Mouse (Mus musculus) splenic B cell, adult 2 months (primary cell): ENCODE results near the gene Aknad1.

Experiments used
- DNase-seq: peaks from one replicate; pipeline ENCODE4 v3.0.0-alpha.2; 2011; ENCODE audit warnings: low read depth, low spot score
- H3K27me3 ChIP-seq: 2 replicates; pipeline ENCODE4 v1.6.1; 2012; ENCODE audit warnings: mild to moderate bottlenecking, low read length, moderate library complexity, mixed read lengths; ENCODE audit not compliant: control insufficient read depth, poor library complexity, insufficient read depth, severe bottlenecking
- H3K36me3 ChIP-seq: 2 replicates; pipeline ENCODE4 v1.6.1; 2012; ENCODE audit warnings: mild to moderate bottlenecking, low read length, moderate library complexity, mixed read lengths; ENCODE audit not compliant: control insufficient read depth, poor library complexity, insufficient read depth, severe bottlenecking

The Aknad1 gene

DNA sequence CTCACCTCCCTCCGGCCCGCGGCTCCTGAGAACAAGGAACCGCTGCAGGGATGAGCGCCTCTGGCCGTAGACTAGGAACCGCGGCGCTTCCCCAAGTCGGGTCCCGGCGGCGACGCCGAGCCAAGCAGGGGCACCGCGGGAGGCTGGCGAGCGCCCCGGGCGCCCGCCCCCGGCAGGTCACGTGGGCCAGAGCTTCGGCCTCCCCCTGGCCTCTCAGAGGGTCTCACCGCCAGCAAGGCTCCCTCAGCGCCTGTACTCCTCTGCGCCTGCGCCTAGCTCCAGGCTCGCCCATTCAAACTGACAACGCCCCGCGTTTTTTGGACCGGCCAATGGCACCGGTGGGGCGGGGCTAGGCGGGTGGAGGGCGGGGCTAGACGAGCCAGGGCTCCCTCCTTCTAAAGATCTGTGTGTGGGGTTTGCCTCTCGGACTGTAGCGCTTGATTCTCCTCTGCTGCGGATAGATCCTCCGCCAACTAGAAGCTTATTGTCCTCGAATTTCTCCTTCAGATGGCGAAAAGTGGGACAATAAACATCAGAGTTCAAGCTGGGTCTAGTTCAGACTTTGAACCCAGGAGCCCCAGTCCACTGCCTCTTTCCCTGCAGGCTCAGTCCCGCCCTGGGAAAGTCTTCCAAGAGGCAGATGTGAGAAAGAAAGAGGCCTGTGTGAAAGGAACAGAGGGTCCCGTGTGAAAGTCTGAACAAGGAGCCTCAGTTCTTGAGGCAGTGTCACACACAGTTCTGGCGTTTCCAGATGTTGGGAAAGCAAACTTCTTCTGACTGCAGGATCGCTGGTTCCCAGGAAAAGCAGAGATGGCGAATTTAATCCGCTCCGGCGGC is 17.2 kb upstream of the Aknad1 start, which contains the start of gene Gpsm2:
Gene Gpsm2 (minus strand): TSS at position 274 of the 837 bp plus-strand sequence.
- peak; percentile 86 for DNase-seq
- Histone ChIP-seq H3K36me3 (no peaks in the 10 kb centered on the region), H3K27me3 (peaks cover 5% of the 10 kb centered on the region)

DNA sequence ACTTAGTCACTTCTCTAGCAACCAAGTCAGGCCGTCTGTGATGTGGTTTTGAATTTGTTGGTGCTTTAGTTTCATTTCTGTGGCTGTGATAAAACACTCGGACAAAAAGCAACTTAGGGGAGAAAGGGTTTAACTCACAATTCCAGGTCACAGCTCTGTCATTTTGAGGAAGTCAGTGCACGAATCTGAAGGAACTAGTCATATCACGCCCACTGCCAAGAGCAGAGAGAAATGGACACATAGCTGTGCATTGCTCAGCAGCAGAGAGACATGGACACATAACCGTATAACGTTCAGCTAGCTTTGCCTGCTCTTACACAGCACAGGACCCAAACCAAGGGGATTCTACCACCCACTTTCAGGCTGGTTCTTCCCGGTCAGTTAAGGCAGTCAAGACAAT is 13.0 kb upstream of the Aknad1 start:
- no peaks in the 10 kb centered on the region for H3K36me3 ChIP-seq
- H3K27me3 ChIP-seq, result peaks cover 5% of the 10 kb centered on the region
- no peak for DNase-seq

DNA sequence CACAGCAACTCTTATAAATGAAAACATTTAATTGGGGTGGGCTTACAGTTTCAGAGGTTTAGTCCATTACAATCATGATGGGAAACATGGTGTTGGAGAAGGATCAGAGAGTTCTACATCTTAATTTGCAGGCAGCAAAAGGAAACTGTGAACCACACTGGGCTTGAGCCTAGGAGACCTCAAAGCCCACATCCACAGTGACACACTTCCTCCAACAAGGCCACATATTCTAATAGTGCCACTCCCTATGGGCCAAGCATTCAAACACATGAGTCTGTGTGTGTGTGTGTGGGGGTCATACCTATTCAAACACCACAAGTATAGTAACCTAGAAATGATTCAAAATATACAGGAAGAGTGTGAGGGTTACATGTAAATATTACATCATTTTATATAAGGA is 12.1 kb upstream of the Aknad1 start:
- DNase-seq, result no peak
- no peaks in the 10 kb centered on the region; the same call in 1 of the 2 replicates for H3K27me3 ChIP-seq
- no peaks in the 10 kb centered on the region for H3K36me3 ChIP-seq

DNA sequence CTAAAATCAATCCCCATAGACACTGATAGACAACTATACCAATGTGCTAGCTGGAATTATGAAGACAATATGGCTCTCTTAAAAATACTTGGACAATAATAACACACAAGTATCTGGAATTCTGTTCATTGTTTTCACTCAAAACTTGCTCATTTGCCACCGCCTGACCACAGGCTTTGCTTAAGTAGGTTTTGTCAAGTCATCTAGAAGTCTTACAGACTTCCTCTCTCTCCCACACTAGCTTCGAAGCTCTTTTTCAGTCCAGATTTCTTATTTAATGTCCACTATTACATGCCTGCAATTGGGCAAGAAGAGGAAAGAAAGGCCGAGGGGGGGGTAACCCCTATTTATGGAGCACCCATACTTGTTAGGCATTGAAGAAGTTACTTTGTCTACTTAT is 11.7 kb upstream of the Aknad1 start:
- H3K36me3 ChIP-seq, result no peaks in the 10 kb centered on the region
- no peaks in the 10 kb centered on the region; the same call in 1 of the 2 replicates for H3K27me3 ChIP-seq

DNA sequence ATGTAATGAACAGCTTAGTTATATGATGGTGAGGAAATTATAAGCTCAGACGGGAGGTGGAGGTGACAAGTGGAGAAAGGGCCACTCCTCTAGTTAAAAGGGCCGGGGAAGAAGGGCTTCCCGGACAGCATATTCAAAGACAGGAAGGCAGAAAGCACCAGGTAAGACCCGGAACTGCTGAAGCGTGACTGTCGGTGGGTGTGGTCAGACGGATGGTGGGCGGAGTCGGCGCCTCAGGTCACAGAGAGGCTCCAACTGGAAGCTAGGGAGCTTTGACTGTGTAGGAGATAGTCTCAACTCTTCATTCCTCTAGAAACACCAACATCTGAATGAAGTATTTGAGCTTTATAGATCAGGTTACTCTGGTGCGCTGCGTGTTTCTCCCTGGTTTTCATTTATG is 9.1 kb upstream of the Aknad1 start:
- Histone ChIP-seq H3K36me3 (no peaks in the 10 kb centered on the region), H3K27me3 (no peaks in the 10 kb centered on the region)
- DNase-seq, result no peak

More for the DNA sequence above, 11.7 kb upstream of the Aknad1 start:
- no peak for DNase-seq

DNA sequence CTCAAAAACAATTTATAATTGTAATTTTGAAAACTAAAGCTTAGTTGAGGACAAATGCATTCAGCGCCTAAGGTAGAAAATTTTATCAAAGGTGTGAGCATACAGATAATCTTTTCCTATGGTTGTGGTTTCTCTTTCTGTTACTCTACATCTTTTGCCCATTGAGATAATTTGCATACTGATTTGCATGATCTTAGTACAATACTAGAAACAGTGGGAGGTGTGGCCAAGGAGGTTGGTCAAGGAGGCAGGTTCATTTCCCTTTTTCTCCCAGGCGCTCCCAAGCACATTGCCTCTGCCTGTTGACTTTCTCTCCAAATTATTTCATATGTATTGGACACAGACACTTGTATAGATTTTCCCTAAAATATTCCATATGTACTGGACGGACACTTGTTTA is 1.7 kb upstream of the Aknad1 start:
- peak; percentile 20 for DNase-seq
- H3K27me3 ChIP-seq, result no peaks in the 10 kb centered on the region
- no peaks in the 10 kb centered on the region for H3K36me3 ChIP-seq

DNA sequence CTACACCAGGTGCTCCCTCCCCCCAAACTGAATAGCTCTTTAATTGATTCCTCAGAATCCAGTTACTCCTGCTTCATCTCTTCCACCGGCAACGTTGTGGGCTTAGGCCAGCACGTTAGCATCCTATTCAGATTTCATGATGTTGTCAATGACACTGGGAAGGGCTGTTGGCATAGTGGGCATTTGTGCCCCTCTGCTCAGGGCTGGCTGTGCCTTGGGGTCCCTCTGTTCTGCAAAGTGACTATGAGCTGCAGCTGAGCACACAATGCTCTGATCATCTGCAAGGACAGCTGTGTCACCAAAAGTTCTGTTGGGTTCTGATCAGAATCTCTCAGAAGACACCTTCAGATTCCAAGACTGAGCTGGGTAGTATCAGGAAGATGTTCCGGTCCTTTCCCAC is 4.6 kb downstream of the Aknad1 start:
- no peak for DNase-seq
- H3K36me3 ChIP-seq, result no peaks in the 10 kb centered on the region

DNA sequence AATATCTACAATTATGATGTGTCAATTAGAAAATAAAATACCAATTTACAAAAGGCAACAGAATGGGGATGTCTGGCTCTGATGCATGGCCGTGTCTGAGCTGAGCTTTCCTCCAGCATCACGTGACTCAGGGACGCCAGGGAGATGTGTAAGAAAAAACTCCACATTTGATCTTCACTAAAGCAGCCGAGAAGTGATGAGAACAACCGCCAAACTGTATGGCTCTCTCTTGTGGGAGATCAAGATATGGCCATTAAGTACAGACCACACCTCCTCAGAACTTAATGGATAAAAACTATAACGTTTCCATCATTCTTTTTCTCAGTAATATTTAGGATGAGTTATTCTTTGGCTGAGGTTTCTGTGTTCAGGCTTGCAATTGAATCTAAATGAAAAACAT is 11.6 kb downstream of the Aknad1 start:
- H3K36me3 ChIP-seq, result no peaks in the 10 kb centered on the region
- no peaks in the 10 kb centered on the region; the same call in 1 of the 2 replicates for H3K27me3 ChIP-seq
- DNase-seq, result no peak

More for the DNA sequence above, 4.6 kb downstream of the Aknad1 start:
- no peaks in the 10 kb centered on the region for H3K27me3 ChIP-seq

DNA sequence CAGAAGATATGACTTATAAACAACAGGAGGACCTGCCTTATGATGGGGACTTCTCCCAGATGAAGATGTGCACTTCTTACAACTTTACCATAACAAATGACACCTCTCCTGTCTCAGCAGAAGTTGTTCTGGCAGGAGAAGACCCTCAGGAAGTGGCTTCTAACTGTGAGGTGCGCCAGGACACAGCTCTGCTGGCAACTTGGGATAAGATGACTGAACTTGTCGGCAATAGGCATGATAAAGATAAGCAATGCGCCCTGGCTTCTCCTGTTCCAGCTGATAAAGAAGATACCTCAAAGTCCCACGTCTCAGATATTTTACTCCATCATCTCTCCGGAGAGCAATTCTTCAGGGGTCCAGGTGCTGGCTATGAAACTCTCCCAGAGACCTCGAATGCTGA is 12.2 kb downstream of the Aknad1 start:
- no peak for DNase-seq
- Histone ChIP-seq H3K27me3 (no peaks in the 10 kb centered on the region; the same call in 1 of the 2 replicates), H3K36me3 (no peaks in the 10 kb centered on the region)

DNA sequence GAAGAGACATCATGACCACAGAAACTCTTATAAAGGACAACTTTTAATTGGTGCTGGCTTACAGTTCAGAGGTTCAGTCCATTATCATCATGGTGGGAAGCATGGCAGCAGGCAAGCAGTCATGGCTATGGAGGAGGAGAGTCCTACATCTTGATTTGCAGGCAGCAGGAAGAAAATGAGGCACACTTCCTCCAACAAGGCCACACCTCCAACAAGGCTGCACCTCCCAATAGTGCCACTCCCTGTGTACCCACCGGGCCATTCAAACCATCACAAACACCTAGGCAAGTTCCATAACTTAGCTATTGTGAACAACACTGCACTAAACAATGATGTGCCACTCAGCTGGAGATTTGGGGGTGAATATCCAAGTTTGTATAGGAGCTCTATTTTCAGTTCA is 15.1 kb downstream of the Aknad1 start:
- DNase-seq, result no peak

DNA sequence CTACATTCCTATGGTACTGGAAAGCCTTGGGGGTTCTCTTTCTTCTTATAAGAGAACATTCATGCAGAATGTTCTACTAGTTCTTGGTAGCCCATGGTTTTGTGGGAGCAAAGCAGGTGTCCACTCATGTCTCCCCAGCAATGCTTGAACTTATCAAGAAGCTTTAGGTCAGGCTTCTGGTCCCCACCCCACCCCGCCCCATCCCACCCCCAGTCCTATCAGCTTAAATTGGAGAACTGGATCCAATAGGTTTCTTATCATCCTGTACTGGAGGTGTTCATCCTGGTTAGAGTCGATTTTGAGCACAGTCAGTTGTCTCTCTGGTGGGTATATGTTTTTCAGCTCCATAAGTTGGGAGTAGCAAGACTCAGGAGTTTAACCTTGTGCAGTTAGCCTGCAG is 16.1 kb downstream of the Aknad1 start:
- Histone ChIP-seq H3K27me3 (no peaks in the 10 kb centered on the region; the same call in 1 of the 2 replicates), H3K36me3 (no peaks in the 10 kb centered on the region)
- no peak for DNase-seq

More for the DNA sequence above, 15.1 kb downstream of the Aknad1 start:
- H3K27me3 ChIP-seq, result no peaks in the 10 kb centered on the region; the same call in 1 of the 2 replicates
- H3K36me3 ChIP-seq, result no peaks in the 10 kb centered on the region

DNA sequence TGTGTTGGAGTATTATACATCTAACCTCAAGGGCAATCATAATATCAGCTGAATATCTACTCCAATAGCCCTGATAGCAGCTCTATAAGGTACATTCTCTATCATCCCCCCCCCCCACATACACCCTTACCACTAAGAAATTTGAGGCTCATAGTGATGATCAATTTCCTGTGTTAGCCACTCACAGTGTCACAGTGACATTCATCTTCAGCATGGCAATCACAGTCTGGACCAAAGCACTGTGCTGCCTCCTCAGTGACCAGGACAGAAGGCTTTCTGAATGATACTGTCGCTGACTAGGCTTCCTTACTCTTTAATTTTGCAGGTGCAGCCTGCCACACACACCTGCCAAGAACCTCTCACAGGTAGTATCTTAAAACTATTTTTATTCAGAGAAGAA is 16.7 kb downstream of the Aknad1 start:
- Histone ChIP-seq H3K36me3 (no peaks in the 10 kb centered on the region), H3K27me3 (no peaks in the 10 kb centered on the region; the same call in 1 of the 2 replicates)
- no peak for DNase-seq

DNA sequence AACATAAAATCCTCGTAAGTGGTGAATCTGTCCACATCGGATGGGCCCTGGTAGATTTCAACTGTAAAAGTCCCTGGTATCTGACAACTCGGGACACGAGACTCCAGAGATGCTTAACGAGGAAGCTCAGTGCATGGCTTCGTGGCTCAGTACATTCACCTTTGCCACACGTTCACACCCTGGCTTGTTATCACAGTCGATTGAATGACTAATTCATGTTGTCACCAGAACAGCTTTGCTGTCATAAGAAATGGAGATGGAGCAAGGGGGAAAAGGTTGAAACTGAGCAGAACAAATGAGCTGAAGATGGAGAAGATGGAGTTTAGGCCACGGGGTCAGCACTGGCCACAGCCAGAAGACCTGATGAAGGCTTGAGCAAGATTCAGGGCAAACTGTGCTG is 18.1 kb downstream of the Aknad1 start:
- H3K36me3 ChIP-seq, result no peaks in the 10 kb centered on the region
- DNase-seq, result no peak
- H3K27me3 ChIP-seq, result no peaks in the 10 kb centered on the region; the same call in 1 of the 2 replicates

DNA sequence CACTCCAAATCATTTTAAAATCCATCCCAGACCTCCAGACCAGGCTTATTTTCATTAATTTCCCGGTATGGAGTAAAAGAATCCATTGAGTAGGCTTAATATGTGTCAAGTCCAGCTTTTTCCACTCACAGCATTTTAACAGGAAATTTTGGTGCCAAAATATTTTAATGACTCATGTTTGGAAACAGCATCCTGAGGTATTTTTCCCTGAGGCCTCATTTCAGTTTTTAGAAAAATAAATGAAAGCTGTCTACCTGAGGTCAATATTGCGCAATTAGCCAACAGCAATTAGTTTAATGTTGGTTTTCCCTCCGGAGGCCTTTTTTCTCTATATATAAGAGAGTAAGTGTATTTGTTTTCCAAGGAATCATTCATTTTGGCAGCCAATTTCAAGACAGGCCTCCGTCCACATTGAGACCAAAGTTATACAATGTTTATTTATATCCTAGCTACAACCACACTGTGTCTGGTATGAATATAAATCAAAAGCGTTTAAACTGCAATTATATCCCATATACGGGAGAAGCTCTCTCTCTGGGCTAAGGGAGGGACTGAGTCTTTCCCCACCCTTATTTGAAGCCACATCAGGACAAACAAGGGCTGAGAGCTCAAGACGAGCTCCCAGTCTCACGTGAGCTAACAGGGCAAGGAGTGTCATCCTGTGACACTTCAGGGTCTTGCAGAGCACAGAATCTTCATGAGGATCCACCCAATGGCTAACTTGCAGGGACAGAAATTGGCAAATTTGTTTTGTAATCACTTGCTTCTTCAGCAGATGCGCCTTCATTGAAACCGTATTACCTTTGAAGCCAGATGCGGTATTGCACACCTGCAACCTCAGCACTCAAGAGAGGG is 20.3 kb downstream of the Aknad1 start:
- Histone ChIP-seq H3K36me3 (no peaks in the 10 kb centered on the region), H3K27me3 (no peaks in the 10 kb centered on the region; the same call in 1 of the 2 replicates)
- DNase-seq, result no peak

DNA sequence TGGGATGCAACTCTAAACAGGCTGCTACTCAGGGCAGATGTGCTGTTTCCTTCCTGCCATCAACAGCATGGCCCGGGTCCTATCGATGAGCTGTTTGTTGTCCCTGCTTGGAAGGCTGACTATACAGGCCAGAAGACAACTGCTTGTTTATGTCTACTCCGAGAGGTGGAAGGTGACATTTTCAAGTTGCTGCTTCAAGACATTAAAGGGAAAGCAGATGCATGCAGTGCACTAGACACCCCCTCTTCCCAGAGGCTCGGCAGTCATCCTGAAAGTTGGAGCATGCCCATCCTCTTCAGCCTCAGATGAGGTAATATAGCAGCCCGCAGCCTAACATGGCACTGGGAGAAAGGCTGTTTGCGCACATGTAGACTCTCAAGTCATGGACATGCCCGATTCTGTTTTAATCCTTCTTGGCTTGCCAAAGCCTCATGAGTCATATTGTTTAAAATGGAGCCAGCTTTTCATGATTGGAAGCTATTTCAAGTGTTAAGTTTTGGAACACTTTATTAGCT is 23.2 kb downstream of the Aknad1 start:
- no peak for DNase-seq
- no peaks in the 10 kb centered on the region for H3K36me3 ChIP-seq
- no peaks in the 10 kb centered on the region for H3K27me3 ChIP-seq
